Mouse (Mus musculus) neutrophil, adult 5-6 weeks (primary cell): ENCODE measurements around the gene Gm28308. TPM values are rescaled to one million over a fixed set of nuclear protein-coding genes. Genes with fewer than 3 reads are reported as not detected.
A peak's percentile ranks its signal among the peaks of the same experiment; 100 is the strongest.

Source experiments
- ATAC-seq: fragments of 151-379, 151-347 bp; 2 replicates; pipeline ENCODE4 v1.8.0; 2017; ENCODE audit warnings: mild to moderate bottlenecking, moderate TSS enrichment; ENCODE audit not compliant: insufficient number of reproducible peaks, poor library complexity, low FRiP score, severe bottlenecking; ENCODE audit errors: extremely low read depth
- total RNA-seq: library from RNA; stranded (forward); fragments of 200-1000 nt; gene quantifications from 2 replicates; pipeline ENCODE4 v1.2.3, GENCODE M21; 2017

Gm28308 gene
- total RNA-seq, 1 experiment from 2014 or later, result not detected

GRCm38 (mm10) chr6:52164626-52165440 lies 48.3 kb downstream of the Gm28308 start, which contains the start of gene Hoxa2:
Hoxa2 (minus strand) TSS chr6:52164831.
- no peak for ATAC-seq

GRCm38 (mm10) chr6:52164051-52164625 lies 49.0 kb downstream of the Gm28308 start:
- no peak for ATAC-seq

GRCm38 (mm10) chr6:52163366-52164031 lies 49.6 kb downstream of the Gm28308 start:
- no peak for ATAC-seq

GRCm38 (mm10) chr6:52162611-52163365 lies 50.4 kb downstream of the Gm28308 start:
- ATAC-seq, result no peak

- no peak for ATAC-seq
These were observed 51.1 kb downstream of the Gm28308 start for GRCm38 (mm10) chr6:52162093-52162380.

- no peak for ATAC-seq
These were observed 51.6 kb downstream of the Gm28308 start for GRCm38 (mm10) chr6:52161336-52162092.

- no peak for ATAC-seq
These were observed 52.4 kb downstream of the Gm28308 start for GRCm38 (mm10) chr6:52160511-52161335.

GRCm38 (mm10) chr6:52159979-52160378 lies 53.2 kb downstream of the Gm28308 start:
- no peak for ATAC-seq

- no peak for ATAC-seq
These were observed 53.9 kb downstream of the Gm28308 start for GRCm38 (mm10) chr6:52159164-52159761.

- ATAC-seq, result peak; percentile 27; the same call in 1 of the 2 replicates
These were observed 54.7 kb downstream of the Gm28308 start, which contains the start of gene Hoxa1 for GRCm38 (mm10) chr6:52158276-52159051. Hoxa1 (minus strand) TSS chr6:52158317.

- no peak for ATAC-seq
These were observed 55.5 kb downstream of the Gm28308 start for GRCm38 (mm10) chr6:52157466-52158275.

GRCm38 (mm10) chr6:52156551-52157200 lies 56.5 kb downstream of the Gm28308 start:
- ATAC-seq, result no peak

- no peak for ATAC-seq
These were observed 57.7 kb downstream of the Gm28308 start for GRCm38 (mm10) chr6:52155471-52155870.

- no peak for ATAC-seq
These were observed 59.1 kb downstream of the Gm28308 start for GRCm38 (mm10) chr6:52154044-52154443.

- ATAC-seq, result no peak
These were observed 59.9 kb downstream of the Gm28308 start for GRCm38 (mm10) chr6:52153270-52153669.
